Mouse (Mus musculus) ovary, adult 10 weeks (tissue): ENCODE results near the gene Cdkn2b. TPM values are rescaled to one million over a fixed set of nuclear protein-coding genes. Genes with fewer than 3 reads are reported as not detected.

Source experiments
- polyA plus RNA-seq: library from polyadenylated mRNA; stranded (reverse); fragments of 350-450 nt; fragmentation: Illumina TruSeq; extraction: RNeasy Lipid Tissue Mini Kit (QIAGEN cat#74804); gene quantifications from one replicate; pipeline ENCODE4 v1.2.3, GENCODE M21; 2014

Cdkn2b gene
- 6.2 TPM for polyA plus RNA-seq

GRCm38 (mm10) chr4:89310491-89311254 is at the start of gene Cdkn2b:
Cdkn2b (minus strand) TSS chr4:89311039.

GRCm38 (mm10) chr4:89294486-89295440 is 16.1 kb downstream of the Cdkn2b start, which contains the start of gene Cdkn2a:
Cdkn2a (minus strand) TSS chr4:89294653.

Other genes with a start within 250 kb of the Cdkn2b start
- gene Mtap, start 173.9 kb downstream of the Cdkn2b start, polyA plus RNA-seq = 102 TPM
- not detected for gene Cdkn2a, start 16.4 kb downstream of the Cdkn2b start, polyA plus RNA-seq